Mouse (Mus musculus): ENCODE measurements around the gene Ifitm6. TPM values are rescaled to one million over a fixed set of nuclear protein-coding genes. Genes with fewer than 3 reads are reported as not detected.
A peak's percentile ranks its signal among the peaks of the same experiment; 100 is the strongest.

Ifitm6 gene
- polyA plus RNA-seq, 1 experiment from 2014 or later: 2.9 TPM

DNA sequence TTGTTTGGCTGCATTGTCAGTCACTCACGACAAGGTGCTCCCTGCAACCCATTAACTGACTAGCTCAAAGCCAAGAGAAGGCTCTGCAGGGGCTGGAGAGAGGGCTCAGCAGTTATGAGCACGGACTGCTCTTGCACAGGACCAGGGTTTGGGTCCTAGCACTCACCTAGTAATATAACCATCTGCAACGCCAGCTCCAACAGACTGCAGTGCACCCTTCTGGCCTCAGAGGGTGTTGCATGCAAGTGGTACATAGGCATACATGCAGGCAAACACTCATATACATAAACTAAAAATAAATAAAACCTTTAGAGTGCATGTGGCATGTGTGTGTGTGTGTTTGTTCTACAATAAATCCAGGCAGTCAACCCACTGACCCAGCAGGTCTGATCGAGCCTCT is 38.1 kb upstream of the Ifitm6 start:
- 47% methylated on average over 4 of the region's 4 CpGs for WGBS (ENCODE audit: insufficient replicate concordance)
- Histone ChIP-seq H3K9ac (no peak overlapping the region), H3K4me2 (no peak overlapping the region), H3K27ac (no peak overlapping the region), H3K27me3 (peaks cover 47% of the 10 kb centered on the region), H3K36me3 (no peaks in the 10 kb centered on the region), H3K4me3 (replicated peaks) (no peak overlapping the region), H3K4me1 (replicated peaks) (peaks cover 11% of the 10 kb centered on the region), H3K9me3 (replicated peaks) (no peaks in the 10 kb centered on the region)
- DNase-seq (no peak), ATAC-seq (ENCODE audit: low read depth) (no peak)

GRCm38 (mm10) chr7:141052421-141052820 is 34.7 kb upstream of the Ifitm6 start:
- Histone ChIP-seq H3K27ac (no peak overlapping the region), H3K4me1 (replicated peaks) (peaks cover 16% of the 10 kb centered on the region), H3K27me3 (peaks cover 13% of the 10 kb centered on the region), H3K9ac (no peak overlapping the region), H3K4me2 (no peak overlapping the region), H3K36me3 (no peaks in the 10 kb centered on the region), H3K4me3 (replicated peaks) (no peak overlapping the region), H3K9me3 (replicated peaks) (no peaks in the 10 kb centered on the region)
- DNase-seq (no peak), ATAC-seq (ENCODE audit: low read depth) (no peak)
- WGBS (ENCODE audit: insufficient replicate concordance): 55% methylated on average over 2 of the region's 2 CpGs

- H3K9ac ChIP-seq: no peak overlapping the region
- no peak for DNase-seq
- H3K4me1 ChIP-seq (replicated peaks): peaks cover 20% of the 10 kb centered on the region
- H3K4me2 ChIP-seq: no peak overlapping the region
- no peak for ATAC-seq (ENCODE audit: low read depth)
- WGBS (ENCODE audit: insufficient replicate concordance): 74% methylated on average over 4 of the region's 4 CpGs
- no peak overlapping the region for H3K4me3 ChIP-seq (replicated peaks)
- no peaks in the 10 kb centered on the region for H3K9me3 ChIP-seq (replicated peaks)
- no peaks in the 10 kb centered on the region for H3K36me3 ChIP-seq
- H3K27me3 ChIP-seq: peaks cover 9% of the 10 kb centered on the region
- no peak overlapping the region for H3K27ac ChIP-seq
Measured at GRCm38 (mm10) chr7:141052016-141052415, 34.3 kb upstream of the Ifitm6 start.

- 57% methylated on average over 17 of the region's 17 CpGs for WGBS (ENCODE audit: insufficient replicate concordance)
- Histone ChIP-seq H3K36me3 (no peaks in the 10 kb centered on the region), H3K4me2 (no peak overlapping the region), H3K27ac (no peak overlapping the region), H3K4me1 (replicated peaks) (peaks cover 29% of the 10 kb centered on the region), H3K4me3 (replicated peaks) (no peak overlapping the region), H3K9ac (no peak overlapping the region), H3K27me3 (0 out of 2 replicates have a peak, but pooled peaks cover 4% of the 10 kb centered on the region), H3K9me3 (replicated peaks) (no peaks in the 10 kb centered on the region)
- DNase-seq (no peak), ATAC-seq (ENCODE audit: low read depth) (no peak)
Measured at GRCm38 (mm10) chr7:141051060-141051685, 33.4 kb upstream of the Ifitm6 start.

DNA sequence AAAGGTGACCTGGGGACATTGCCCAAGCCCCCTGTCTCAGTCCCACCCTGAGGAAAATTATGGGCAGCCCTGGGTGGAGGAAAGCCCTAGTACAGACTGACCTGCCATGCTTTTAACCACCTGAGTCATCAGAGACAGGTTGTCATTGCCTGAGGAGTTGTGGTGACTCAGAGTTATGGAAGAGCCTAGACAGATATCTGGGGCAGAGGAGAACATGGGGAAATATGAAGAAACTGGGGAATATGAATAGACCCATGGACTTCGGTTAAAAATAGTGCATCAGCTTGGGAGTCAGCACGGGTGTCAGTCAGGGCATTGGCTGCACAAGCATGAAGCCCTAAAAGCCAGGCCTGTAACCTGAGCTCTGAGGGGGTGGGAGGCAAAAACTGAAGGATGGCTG is 31.6 kb upstream of the Ifitm6 start:
- Histone ChIP-seq H3K27ac (no peak overlapping the region), H3K36me3 (no peaks in the 10 kb centered on the region), H3K4me1 (replicated peaks) (peaks cover 42% of the 10 kb centered on the region), H3K4me3 (replicated peaks) (no peak overlapping the region), H3K9me3 (replicated peaks) (no peaks in the 10 kb centered on the region), H3K9ac (no peak overlapping the region), H3K4me2 (no peak overlapping the region), H3K27me3 (no peaks in the 10 kb centered on the region)
- ATAC-seq (ENCODE audit: low read depth): no peak
- DNase-seq: no peak
- 66% methylated on average over 2 of the region's 2 CpGs for WGBS (ENCODE audit: insufficient replicate concordance)

DNA sequence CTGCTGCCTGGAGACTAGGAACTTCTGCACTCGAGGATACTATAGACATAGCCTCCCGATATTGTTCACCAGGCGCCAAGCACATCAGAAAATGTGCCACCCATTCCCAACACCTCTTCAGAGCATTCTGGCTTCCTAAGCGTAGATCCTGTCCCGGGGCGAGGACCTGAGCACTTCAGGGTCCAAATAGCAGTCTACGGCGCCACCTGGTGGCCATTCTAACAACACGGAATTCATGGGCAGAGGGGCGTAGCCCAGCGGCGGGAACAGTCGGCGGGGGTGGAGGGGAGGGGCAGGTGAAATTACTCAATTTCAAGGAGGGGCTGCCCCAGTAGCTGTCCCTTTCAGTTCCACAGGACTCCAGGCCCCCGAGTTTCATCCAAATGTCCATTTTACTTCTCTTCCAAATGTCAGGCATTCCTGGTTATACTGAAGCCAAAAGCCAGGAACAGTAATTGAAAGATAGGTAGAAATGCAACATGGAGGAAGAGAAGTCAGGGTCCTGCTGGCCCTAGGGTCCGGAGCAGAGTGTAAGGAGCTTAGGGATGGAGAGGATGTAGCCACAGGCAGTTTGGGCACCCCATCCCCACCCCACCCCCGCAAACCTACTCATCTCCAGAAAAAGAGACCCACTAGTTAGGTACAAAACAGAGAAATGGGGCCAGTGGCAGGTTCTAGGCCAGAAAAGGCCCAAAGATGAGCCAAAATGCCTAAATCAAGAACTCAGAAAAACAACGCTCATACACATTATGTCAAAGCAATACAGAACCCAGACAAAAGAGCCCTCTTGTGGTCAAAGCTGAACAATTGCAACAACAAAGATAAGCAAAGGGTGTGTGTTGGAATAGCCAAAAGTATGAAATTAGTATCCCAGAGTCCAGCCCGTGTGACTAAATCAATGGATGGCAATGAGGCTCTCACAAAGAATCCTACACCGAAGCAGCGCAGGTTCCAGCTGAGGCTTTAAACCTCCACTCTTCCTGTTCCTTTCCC is 30.8 kb upstream of the Ifitm6 start:
- H3K36me3 ChIP-seq: no peaks in the 10 kb centered on the region
- DNase-seq (peak; percentile 79), ATAC-seq (ENCODE audit: low read depth) (peak; percentile 77)
- peak overlapping the region; percentile 51 for H3K4me3 ChIP-seq (replicated peaks)
- peak overlapping the region; percentile 83 for H3K4me2 ChIP-seq
- no peaks in the 10 kb centered on the region for H3K27me3 ChIP-seq
- peak overlapping the region; percentile 63 for H3K9ac ChIP-seq
- peaks cover 48% of the 10 kb centered on the region for H3K4me1 ChIP-seq (replicated peaks)
- H3K27ac ChIP-seq: peak overlapping the region; percentile 86
- no peaks in the 10 kb centered on the region for H3K9me3 ChIP-seq (replicated peaks)
- 8% methylated on average over 21 of the region's 21 CpGs for WGBS (ENCODE audit: insufficient replicate concordance)

- no peaks in the 10 kb centered on the region for H3K9me3 ChIP-seq (replicated peaks)
- peak overlapping the region; percentile 63 for H3K9ac ChIP-seq
- ATAC-seq (ENCODE audit: low read depth) (peak; percentile 45), DNase-seq (no peak)
- no peaks in the 10 kb centered on the region for H3K27me3 ChIP-seq
- H3K36me3 ChIP-seq: no peaks in the 10 kb centered on the region
- peaks cover 56% of the 10 kb centered on the region for H3K4me1 ChIP-seq (replicated peaks)
- H3K4me2 ChIP-seq: peak overlapping the region; percentile 83
- peak overlapping the region; percentile 51 for H3K4me3 ChIP-seq (replicated peaks)
- H3K27ac ChIP-seq: peak overlapping the region; percentile 86
- WGBS (ENCODE audit: insufficient replicate concordance): 7% methylated on average over 14 of the region's 19 CpGs
Measured at GRCm38 (mm10) chr7:141047581-141048225, 30.0 kb upstream of the Ifitm6 start.

DNA sequence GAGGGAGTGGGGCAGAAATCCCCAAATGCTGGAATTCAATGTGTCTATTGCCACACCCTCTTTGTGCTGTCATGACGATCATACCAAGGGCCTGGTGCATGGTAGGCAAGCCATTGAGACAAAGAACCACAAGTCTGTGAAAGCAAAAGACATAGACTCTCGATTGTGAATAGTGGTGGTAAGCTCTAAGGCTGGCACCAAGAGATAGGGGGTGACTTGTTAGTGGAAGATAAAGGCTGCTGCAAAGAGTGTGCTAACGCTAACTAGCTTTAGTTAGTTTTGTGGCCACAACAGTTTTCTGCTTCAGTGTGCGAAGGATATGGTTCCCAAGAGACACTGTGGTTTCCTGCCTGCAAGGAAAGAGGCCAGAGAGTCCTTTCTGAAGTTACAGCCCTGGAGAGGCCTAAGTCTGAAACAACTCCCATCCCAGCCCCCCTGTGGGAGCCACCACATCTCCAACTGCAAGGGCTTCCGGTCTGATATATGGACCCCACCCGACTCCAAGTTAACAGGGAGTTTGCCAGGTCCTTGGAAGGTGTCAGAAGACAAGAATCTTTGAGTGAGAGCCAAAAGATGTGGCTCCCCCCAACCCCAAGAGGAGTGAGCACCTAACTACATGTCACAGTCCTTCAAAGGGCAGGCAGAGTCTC is 29.3 kb upstream of the Ifitm6 start:
- Histone ChIP-seq H3K9me3 (replicated peaks) (no peaks in the 10 kb centered on the region), H3K36me3 (no peaks in the 10 kb centered on the region), H3K4me3 (replicated peaks) (peak overlapping the region; percentile 51; the same call in 1 of the 2 replicates), H3K4me2 (peak overlapping the region; percentile 83), H3K27me3 (no peaks in the 10 kb centered on the region), H3K4me1 (replicated peaks) (peaks cover 61% of the 10 kb centered on the region), H3K9ac (peak overlapping the region; percentile 38), H3K27ac (peak overlapping the region; percentile 86)
- DNase-seq (peak; percentile 54), ATAC-seq (ENCODE audit: low read depth) (peak; percentile 73)
- 15% methylated on average over 6 of the region's 6 CpGs for WGBS (ENCODE audit: insufficient replicate concordance)

DNA sequence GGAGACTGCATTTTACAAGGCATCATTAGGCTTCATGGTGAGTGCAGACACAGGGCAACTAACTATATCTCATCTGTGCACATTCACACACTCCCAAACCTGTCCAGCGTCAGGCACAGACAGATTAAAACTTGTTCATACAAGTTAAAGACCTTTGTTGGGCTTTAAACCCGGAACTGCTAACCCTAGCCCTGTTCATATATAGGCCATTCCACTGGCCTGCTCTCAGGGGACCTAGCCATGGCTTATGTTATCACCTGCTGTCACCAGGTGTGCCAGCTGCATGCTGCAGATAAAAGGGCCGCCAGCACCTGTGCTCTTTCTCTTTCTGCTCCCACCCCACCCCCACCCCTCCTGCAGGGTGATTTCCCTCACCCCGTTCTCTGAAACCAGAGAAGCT is 24.8 kb upstream of the Ifitm6 start:
- peak overlapping the region; percentile 79 for H3K27ac ChIP-seq
- H3K9me3 ChIP-seq (replicated peaks): no peaks in the 10 kb centered on the region
- no peak overlapping the region for H3K4me3 ChIP-seq (replicated peaks)
- peak overlapping the region; percentile 0; the same call in 1 of the 2 replicates for H3K9ac ChIP-seq
- 12% methylated on average over 4 of the region's 4 CpGs for WGBS (ENCODE audit: insufficient replicate concordance)
- no peaks in the 10 kb centered on the region for H3K36me3 ChIP-seq
- peak overlapping the region; percentile 38; the same call in 1 of the 2 replicates for H3K4me2 ChIP-seq
- peak; percentile 78 for ATAC-seq (ENCODE audit: low read depth)
- H3K27me3 ChIP-seq: no peaks in the 10 kb centered on the region
- DNase-seq: peak; percentile 42
- peaks cover 75% of the 10 kb centered on the region for H3K4me1 ChIP-seq (replicated peaks)

GRCm38 (mm10) chr7:141041661-141042060 is 23.9 kb upstream of the Ifitm6 start:
- WGBS (ENCODE audit: insufficient replicate concordance): 35% methylated on average over 5 of the region's 5 CpGs
- H3K4me3 ChIP-seq (replicated peaks): no peak overlapping the region
- H3K9ac ChIP-seq: no peak overlapping the region
- ATAC-seq (ENCODE audit: low read depth): no peak
- peak overlapping the region; percentile 66 for H3K27ac ChIP-seq
- H3K27me3 ChIP-seq: no peaks in the 10 kb centered on the region
- H3K36me3 ChIP-seq: no peaks in the 10 kb centered on the region
- peaks cover 68% of the 10 kb centered on the region for H3K4me1 ChIP-seq (replicated peaks)
- no peaks in the 10 kb centered on the region for H3K9me3 ChIP-seq (replicated peaks)
- DNase-seq: no peak
- no peak overlapping the region for H3K4me2 ChIP-seq

All from liver, embryonic 13.5 days (tissue).